Mouse (Mus musculus) kidney, postnatal 36 days (tissue): ENCODE data around the gene Tgfbr3l.
A peak's percentile ranks its signal among the peaks of the same experiment; 100 is the strongest.

Source experiments
- DNase-seq, 2 experiments: peaks; one replicate each; pipeline ENCODE4 v3.0.0; 2021 to 2022; ENCODE audit warnings: mixed read lengths in 2 of 2

Gene Tgfbr3l

DNA sequence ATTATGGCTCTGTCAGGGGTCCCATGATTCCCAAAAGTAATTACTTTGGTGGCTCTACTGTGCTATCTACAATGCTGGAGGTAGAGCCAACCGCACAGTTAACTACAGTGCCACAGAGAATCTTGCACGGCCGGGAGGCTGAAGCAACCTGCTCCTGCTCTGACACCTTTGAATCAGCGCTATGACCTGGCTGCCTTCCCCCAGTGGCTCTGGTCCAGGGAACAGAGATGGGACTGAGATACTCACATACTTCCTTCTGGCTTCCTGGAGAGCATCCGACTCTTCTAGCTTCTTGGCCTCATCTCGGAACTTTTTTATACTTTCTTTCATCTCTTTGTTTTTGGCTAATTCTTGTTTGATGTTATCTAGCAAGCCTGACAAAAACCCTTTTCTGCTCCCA, 21.6 kb downstream of the Tgfbr3l start:
- DNase-seq: no peak

DNA sequence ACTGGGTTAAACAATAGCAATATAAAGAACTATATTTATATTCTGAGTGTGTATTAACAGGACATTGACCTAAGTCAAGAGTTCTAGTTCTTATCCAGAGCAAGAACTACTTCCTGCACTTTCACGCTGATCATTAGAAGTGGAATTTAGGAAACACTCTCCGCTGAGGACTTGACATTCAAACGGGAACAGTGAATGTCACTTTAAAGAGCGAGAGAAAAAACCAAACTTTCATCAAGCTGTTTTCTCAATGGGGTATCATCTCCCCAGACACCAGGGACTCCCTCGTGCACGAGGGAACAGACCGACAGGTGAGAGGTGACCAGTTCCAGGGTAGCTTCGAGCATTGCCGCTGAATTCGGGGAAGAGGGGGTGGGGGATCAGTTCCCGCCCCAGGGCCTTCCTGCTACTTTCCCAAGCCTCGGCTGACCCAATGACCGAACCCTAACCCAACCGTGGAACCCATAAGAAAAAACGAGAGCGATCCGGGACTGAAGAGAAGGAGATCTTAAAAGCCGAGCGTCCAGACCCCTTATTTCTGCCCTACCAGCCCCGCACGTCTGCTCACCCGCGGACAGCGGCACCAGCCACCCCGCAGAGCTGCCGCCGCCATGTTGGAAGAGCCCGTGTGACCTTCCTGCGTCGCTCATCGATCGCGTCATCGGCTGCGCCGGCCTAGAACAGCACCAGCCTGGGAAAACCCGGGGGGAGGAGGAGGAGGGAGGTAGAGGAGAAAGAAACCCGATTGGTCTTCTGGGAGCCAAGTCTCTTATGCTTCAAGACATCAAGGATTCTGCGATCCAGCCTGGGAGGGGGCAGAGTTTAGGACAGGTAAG, 27.5 kb downstream of the Tgfbr3l start, which contains the start of gene Timm44:
Timm44 (minus strand) TSS at position 639 of the 836 bp plus-strand sequence.
- DNase-seq: peak; percentile 98 to 99

DNA sequence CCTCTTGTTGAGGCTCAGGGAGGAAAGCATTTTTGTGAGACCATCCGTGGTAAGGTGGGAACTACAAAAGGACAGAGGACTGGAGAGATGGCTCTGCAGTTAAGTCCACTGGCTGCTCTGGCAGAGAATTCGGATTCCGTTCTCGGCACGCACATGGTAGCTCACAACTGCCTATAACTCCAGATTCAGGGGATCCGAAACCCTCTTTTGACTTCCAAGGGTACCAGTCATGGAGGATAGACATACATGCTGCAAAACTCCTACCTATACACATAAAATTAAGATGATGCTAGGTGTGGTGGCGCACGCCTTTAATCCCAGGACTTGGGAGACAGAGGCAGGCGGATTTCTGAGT, 28.1 kb downstream of the Tgfbr3l start:
- DNase-seq: no peak

DNA sequence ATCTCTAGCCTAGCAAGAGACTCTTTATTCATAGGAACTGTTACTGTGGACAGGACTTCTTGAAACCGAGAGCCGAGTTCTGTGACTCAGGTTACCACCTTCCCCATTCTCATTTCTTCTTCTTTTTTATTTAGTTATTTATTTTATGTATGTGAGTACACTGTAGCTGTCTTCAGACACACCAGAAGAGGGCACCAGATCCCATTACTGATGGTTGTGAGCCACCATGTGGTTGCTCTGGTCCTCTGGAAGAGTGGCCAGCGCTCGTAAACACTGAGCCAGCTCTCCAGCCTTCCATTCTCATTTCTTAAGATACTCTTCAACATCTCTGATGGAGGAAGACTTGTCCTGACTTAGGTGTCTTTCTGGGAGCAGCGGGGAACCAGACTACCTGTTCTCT, 44.7 kb downstream of the Tgfbr3l start:
- DNase-seq: no peak

DNA sequence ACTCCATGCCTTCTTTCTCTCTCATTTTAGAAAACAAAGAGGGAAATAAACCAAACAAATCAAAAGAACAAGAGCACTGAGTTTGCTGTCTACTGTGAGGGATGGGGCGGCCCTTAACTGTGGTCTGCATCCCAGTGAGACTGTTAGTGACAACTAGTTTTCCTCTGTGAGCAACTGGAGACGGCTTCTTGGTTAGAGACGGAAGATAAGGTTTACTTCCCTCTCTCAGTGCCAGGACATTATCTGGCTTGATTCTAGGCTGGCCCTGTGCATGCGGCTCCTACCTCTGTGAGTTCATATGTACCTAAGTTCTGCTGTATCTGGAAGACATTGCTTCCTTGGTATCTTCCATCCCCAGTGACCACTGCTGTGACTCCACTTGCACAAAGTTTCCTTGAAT, 49.8 kb downstream of the Tgfbr3l start:
- DNase-seq: no peak
